Mouse (Mus musculus): ENCODE measurements around the gene Arhgap33. TPM values are rescaled to one million over a fixed set of nuclear protein-coding genes. Genes with fewer than 3 reads are reported as not detected.
"Not testable (repeated sequence)": the region's sequence is repeated elsewhere in the genome, so short reads cannot be mapped to it uniquely, and the experiment has no call there.

The Arhgap33 gene
- polyA plus RNA-seq, 1 experiment from 2014 or later = 11.5 TPM

GRCm38 (mm10) chr7:30501159-30501558, 33.7 kb downstream of the Arhgap33 start:
- H3K27ac ChIP-seq (replicated peaks; ENCODE audit: low read depth, low read length); H3K36me3 ChIP-seq (replicated peaks; ENCODE audit: control insufficient read depth, insufficient read depth, low read depth, low read length); H3K4me2 ChIP-seq (ENCODE audit: low read depth, low read length); H3K9ac ChIP-seq (replicated peaks; ENCODE audit: low read length); H3K9me3 ChIP-seq (replicated peaks; ENCODE audit: control insufficient read depth, low read length); H3K4me3 ChIP-seq (ENCODE audit: low read depth, low read length); H3K4me1 ChIP-seq (ENCODE audit: control insufficient read depth, insufficient read depth, low read length); ATAC-seq (replicated peaks; ENCODE audit: insufficient number of reproducible peaks, low FRiP score, low TSS enrichment, low read depth); H3K27me3 ChIP-seq (ENCODE audit: control insufficient read depth, insufficient read depth, low read length): not testable (repeated sequence)
- 69% methylated on average over 5 of the region's 5 CpGs for WGBS
- peak; percentile 20 for DNase-seq (ENCODE audit: low spot score)

GRCm38 (mm10) chr7:30495506-30496042, 39.3 kb downstream of the Arhgap33 start:
- not testable (repeated sequence) for H3K4me3 ChIP-seq (ENCODE audit: low read depth, low read length); DNase-seq (ENCODE audit: low spot score); H3K27ac ChIP-seq (replicated peaks; ENCODE audit: low read depth, low read length); H3K9me3 ChIP-seq (replicated peaks; ENCODE audit: control insufficient read depth, low read length); H3K4me2 ChIP-seq (ENCODE audit: low read depth, low read length); H3K36me3 ChIP-seq (replicated peaks; ENCODE audit: control insufficient read depth, insufficient read depth, low read depth, low read length); H3K27me3 ChIP-seq (ENCODE audit: control insufficient read depth, insufficient read depth, low read length); ATAC-seq (replicated peaks; ENCODE audit: insufficient number of reproducible peaks, low FRiP score, low TSS enrichment, low read depth); H3K4me1 ChIP-seq (ENCODE audit: control insufficient read depth, insufficient read depth, low read length); H3K9ac ChIP-seq (replicated peaks; ENCODE audit: low read length)
- WGBS = 64% methylated on average over 5 of the region's 5 CpGs

GRCm38 (mm10) chr7:30493401-30493931, 41.4 kb downstream of the Arhgap33 start, which contains the start of gene Prodh2:
TSS of gene Prodh2 (plus strand) at chr7:30493622.
- WGBS = 62% methylated on average over 11 of the region's 11 CpGs

GRCm38 (mm10) chr7:30492765-30493164, 42.1 kb downstream of the Arhgap33 start:
- no peak for ATAC-seq (replicated peaks; ENCODE audit: insufficient number of reproducible peaks, low FRiP score, low TSS enrichment, low read depth)
- WGBS = 20% methylated on average over 4 of the region's 4 CpGs

More at GRCm38 (mm10) chr7:30493401-30493931, 41.4 kb downstream of the Arhgap33 start, which contains the start of gene Prodh2:
- Histone ChIP-seq H3K4me1 (ENCODE audit: control insufficient read depth, insufficient read depth, low read length) (no peaks in the 10 kb centered on the region), H3K36me3 (replicated peaks; ENCODE audit: control insufficient read depth, insufficient read depth, low read depth, low read length) (no peaks in the 10 kb centered on the region), H3K27ac (replicated peaks; ENCODE audit: low read depth, low read length) (no peak within 1 kb of the TSS), H3K9me3 (replicated peaks; ENCODE audit: control insufficient read depth, low read length) (no peaks in the 10 kb centered on the region), H3K4me3 (ENCODE audit: low read depth, low read length) (no peak within 1 kb of the TSS), H3K27me3 (ENCODE audit: control insufficient read depth, insufficient read depth, low read length) (no peaks in the 10 kb centered on the region), H3K9ac (replicated peaks; ENCODE audit: low read length) (no peak within 1 kb of the TSS), H3K4me2 (ENCODE audit: low read depth, low read length) (no peak within 1 kb of the TSS)
- no peak for ATAC-seq (replicated peaks; ENCODE audit: insufficient number of reproducible peaks, low FRiP score, low TSS enrichment, low read depth)
- no peak for DNase-seq (ENCODE audit: low spot score)

GRCm38 (mm10) chr7:30490957-30491307, 43.9 kb downstream of the Arhgap33 start:
- no peak overlapping the region for H3K4me3 ChIP-seq (ENCODE audit: low read depth, low read length)

More at GRCm38 (mm10) chr7:30492765-30493164, 42.1 kb downstream of the Arhgap33 start:
- Histone ChIP-seq H3K9ac (replicated peaks; ENCODE audit: low read length) (no peak overlapping the region), H3K4me2 (ENCODE audit: low read depth, low read length) (no peak overlapping the region), H3K9me3 (replicated peaks; ENCODE audit: control insufficient read depth, low read length) (no peaks in the 10 kb centered on the region), H3K4me3 (ENCODE audit: low read depth, low read length) (no peak overlapping the region), H3K27me3 (ENCODE audit: control insufficient read depth, insufficient read depth, low read length) (no peaks in the 10 kb centered on the region), H3K27ac (replicated peaks; ENCODE audit: low read depth, low read length) (no peak overlapping the region), H3K4me1 (ENCODE audit: control insufficient read depth, insufficient read depth, low read length) (no peaks in the 10 kb centered on the region), H3K36me3 (replicated peaks; ENCODE audit: control insufficient read depth, insufficient read depth, low read depth, low read length) (no peaks in the 10 kb centered on the region)
- peak; percentile 80 for DNase-seq (ENCODE audit: low spot score)

GRCm38 (mm10) chr7:30490251-30490956, 44.5 kb downstream of the Arhgap33 start:
- H3K4me1 ChIP-seq (ENCODE audit: control insufficient read depth, insufficient read depth, low read length) = no peaks in the 10 kb centered on the region
- no peak overlapping the region for H3K4me3 ChIP-seq (ENCODE audit: low read depth, low read length)
- no peak overlapping the region for H3K9ac ChIP-seq (replicated peaks; ENCODE audit: low read length)
- no peak for ATAC-seq (replicated peaks; ENCODE audit: insufficient number of reproducible peaks, low FRiP score, low TSS enrichment, low read depth)
- no peaks in the 10 kb centered on the region for H3K9me3 ChIP-seq (replicated peaks; ENCODE audit: control insufficient read depth, low read length)
- no peaks in the 10 kb centered on the region for H3K27me3 ChIP-seq (ENCODE audit: control insufficient read depth, insufficient read depth, low read length)
- H3K4me2 ChIP-seq (ENCODE audit: low read depth, low read length) = no peak overlapping the region
- no peaks in the 10 kb centered on the region for H3K36me3 ChIP-seq (replicated peaks; ENCODE audit: control insufficient read depth, insufficient read depth, low read depth, low read length)
- no peak overlapping the region for H3K27ac ChIP-seq (replicated peaks; ENCODE audit: low read depth, low read length)
- peak; percentile 67 for DNase-seq (ENCODE audit: low spot score)
- WGBS = 31% methylated on average over 16 of the region's 16 CpGs

More at GRCm38 (mm10) chr7:30490957-30491307, 43.9 kb downstream of the Arhgap33 start:
- Histone ChIP-seq H3K9me3 (replicated peaks; ENCODE audit: control insufficient read depth, low read length) (no peaks in the 10 kb centered on the region), H3K9ac (replicated peaks; ENCODE audit: low read length) (no peak overlapping the region), H3K27me3 (ENCODE audit: control insufficient read depth, insufficient read depth, low read length) (no peaks in the 10 kb centered on the region), H3K4me2 (ENCODE audit: low read depth, low read length) (no peak overlapping the region), H3K4me1 (ENCODE audit: control insufficient read depth, insufficient read depth, low read length) (no peaks in the 10 kb centered on the region), H3K36me3 (replicated peaks; ENCODE audit: control insufficient read depth, insufficient read depth, low read depth, low read length) (no peaks in the 10 kb centered on the region), H3K27ac (replicated peaks; ENCODE audit: low read depth, low read length) (no peak overlapping the region)
- DNase-seq (ENCODE audit: low spot score) = no peak
- 14% methylated on average over 6 of the region's 6 CpGs for WGBS
- no peak for ATAC-seq (replicated peaks; ENCODE audit: insufficient number of reproducible peaks, low FRiP score, low TSS enrichment, low read depth)

GRCm38 (mm10) chr7:30484250-30484649, 50.6 kb downstream of the Arhgap33 start:
- H3K27me3 ChIP-seq (ENCODE audit: control insufficient read depth, insufficient read depth, low read length) = no peaks in the 10 kb centered on the region
- H3K4me1 ChIP-seq (ENCODE audit: control insufficient read depth, insufficient read depth, low read length) = no peaks in the 10 kb centered on the region
- H3K9me3 ChIP-seq (replicated peaks; ENCODE audit: control insufficient read depth, low read length) = no peaks in the 10 kb centered on the region
- no peak overlapping the region for H3K9ac ChIP-seq (replicated peaks; ENCODE audit: low read length)
- H3K27ac ChIP-seq (replicated peaks; ENCODE audit: low read depth, low read length) = no peak overlapping the region
- H3K4me3 ChIP-seq (ENCODE audit: low read depth, low read length) = no peak overlapping the region
- ATAC-seq (replicated peaks; ENCODE audit: insufficient number of reproducible peaks, low FRiP score, low TSS enrichment, low read depth) (no peak), DNase-seq (ENCODE audit: low spot score) (peak; percentile 78)
- 12% methylated on average over 8 of the region's 8 CpGs for WGBS
- no peaks in the 10 kb centered on the region for H3K36me3 ChIP-seq (replicated peaks; ENCODE audit: control insufficient read depth, insufficient read depth, low read depth, low read length)
- H3K4me2 ChIP-seq (ENCODE audit: low read depth, low read length) = no peak overlapping the region

Data from embryonic facial prominence, embryonic 11.5 days (tissue).